Mouse (Mus musculus): ENCODE results near the gene D430041D05Rik.

The D430041D05Rik gene

GRCm38 (mm10) chr2:104407913-104408312 is 2.9 kb downstream of the D430041D05Rik start:
- DNase-seq (ENCODE audit: low spot score) = no peak

GRCm38 (mm10) chr2:104404036-104404435 is 6.8 kb downstream of the D430041D05Rik start:
- no peak for DNase-seq (ENCODE audit: low spot score)

GRCm38 (mm10) chr2:104398651-104399290 is 12.0 kb downstream of the D430041D05Rik start:
- no peak for DNase-seq (ENCODE audit: low spot score)

- no peak for DNase-seq (ENCODE audit: low spot score)
Observed at GRCm38 (mm10) chr2:104395961-104396360, 14.9 kb downstream of the D430041D05Rik start.

- no peak for DNase-seq (ENCODE audit: low spot score)
Observed at GRCm38 (mm10) chr2:104394769-104395168, 16.0 kb downstream of the D430041D05Rik start.

GRCm38 (mm10) chr2:104392700-104393312 is 18.0 kb downstream of the D430041D05Rik start:
- DNase-seq (ENCODE audit: low spot score) = no peak

GRCm38 (mm10) chr2:104389231-104389630 is 21.6 kb downstream of the D430041D05Rik start:
- DNase-seq (ENCODE audit: low spot score) = no peak

GRCm38 (mm10) chr2:104385941-104386340 is 24.9 kb downstream of the D430041D05Rik start:
- no peak for DNase-seq (ENCODE audit: low spot score)

GRCm38 (mm10) chr2:104383589-104383988 is 27.2 kb downstream of the D430041D05Rik start:
- no peak for DNase-seq (ENCODE audit: low spot score)

GRCm38 (mm10) chr2:104382813-104383212 is 28.0 kb downstream of the D430041D05Rik start:
- DNase-seq (ENCODE audit: low spot score) = no peak

- no peak for DNase-seq (ENCODE audit: low spot score)
Observed at GRCm38 (mm10) chr2:104379304-104379703, 31.5 kb downstream of the D430041D05Rik start.

- DNase-seq (ENCODE audit: low spot score) = no peak
Observed at GRCm38 (mm10) chr2:104378791-104379190, 32.0 kb downstream of the D430041D05Rik start.

- DNase-seq (ENCODE audit: low spot score) = no peak
Observed at GRCm38 (mm10) chr2:104377990-104378389, 32.8 kb downstream of the D430041D05Rik start.

GRCm38 (mm10) chr2:104372156-104372555 is 38.7 kb downstream of the D430041D05Rik start:
- DNase-seq (ENCODE audit: low spot score) = no peak

GRCm38 (mm10) chr2:104371606-104372130 is 39.1 kb downstream of the D430041D05Rik start:
- no peak for DNase-seq (ENCODE audit: low spot score)

GRCm38 (mm10) chr2:104367836-104368298 is 42.9 kb downstream of the D430041D05Rik start:
- DNase-seq (ENCODE audit: low spot score) = no peak

- DNase-seq (ENCODE audit: low spot score) = no peak
Observed at GRCm38 (mm10) chr2:104367291-104367690, 43.5 kb downstream of the D430041D05Rik start.

GRCm38 (mm10) chr2:104359305-104359704 is 51.5 kb downstream of the D430041D05Rik start:
- DNase-seq (ENCODE audit: low spot score) = no peak

- DNase-seq (ENCODE audit: low spot score) = no peak
Observed at GRCm38 (mm10) chr2:104358881-104359280, 51.9 kb downstream of the D430041D05Rik start.

- DNase-seq (ENCODE audit: low spot score) = no peak
Observed at GRCm38 (mm10) chr2:104356531-104356930, 54.3 kb downstream of the D430041D05Rik start.

- no peak for DNase-seq (ENCODE audit: low spot score)
Observed at GRCm38 (mm10) chr2:104354117-104354516, 56.7 kb downstream of the D430041D05Rik start.

GRCm38 (mm10) chr2:104352204-104352493 is 58.7 kb downstream of the D430041D05Rik start:
- DNase-seq (ENCODE audit: low spot score) = no peak

- DNase-seq (ENCODE audit: low spot score) = no peak
Observed at GRCm38 (mm10) chr2:104351415-104352203, 59.2 kb downstream of the D430041D05Rik start.

All from ovary, postnatal 14 days (tissue).